Mouse (Mus musculus): ENCODE measurements around the gene Rps16. TPM values are rescaled to one million over a fixed set of nuclear protein-coding genes. Genes with fewer than 3 reads are reported as not detected.
A peak's percentile ranks its signal among the peaks of the same experiment; 100 is the strongest.

Rps16 gene
- total and polyA plus RNA-seq, 2 experiments from 2014 or later, result 205 to 595 TPM

- Histone ChIP-seq H3K4me3 (ENCODE audit: low read depth, low read length) (peak overlapping the region; percentile 59), H3K36me3 (ENCODE audit: insufficient read depth) (no peaks in the 10 kb centered on the region), H3K4me2 (ENCODE audit: low read depth) (peak overlapping the region; percentile 90), H3K9ac (peak overlapping the region; percentile 70), H3K27ac (ENCODE audit: low read depth, low read length) (no peak overlapping the region), H3K4me1 (ENCODE audit: insufficient read depth) (peaks cover 23% of the 10 kb centered on the region), H3K27me3 (ENCODE audit: insufficient read depth, low read length) (peaks cover 4% of the 10 kb centered on the region; the same call in 1 of the 2 replicates), H3K9me3 (ENCODE audit: low read length) (no peaks in the 10 kb centered on the region)
- DNase-seq, result no peak
- 54% methylated on average over 32 of the region's 32 CpGs for WGBS
- no peak for ATAC-seq
- TF ChIP-seq CTCF (IDR thresholded peaks at IDR 0.05; ENCODE audit: low read depth), result no peak
Observed at GRCm38 (mm10) chr7:28378066-28378690, 27.7 kb downstream of the Rps16 start.

GRCm38 (mm10) chr7:28378769-28379651 lies 28.6 kb downstream of the Rps16 start:
- peaks cover 4% of the 10 kb centered on the region; the same call in 1 of the 2 replicates for H3K27me3 ChIP-seq (ENCODE audit: insufficient read depth, low read length)
- H3K36me3 ChIP-seq (ENCODE audit: insufficient read depth), result no peaks in the 10 kb centered on the region
- TF ChIP-seq CTCF (IDR thresholded peaks at IDR 0.05; ENCODE audit: low read depth), result peak; percentile 10; the same call in 1 of the 2 replicates
- WGBS, result 2% methylated on average over 52 of the region's 53 CpGs
- ATAC-seq (peak; percentile 64), DNase-seq (peak; percentile 84)
- peak overlapping the region; percentile 90 for H3K4me2 ChIP-seq (ENCODE audit: low read depth)
- H3K4me3 ChIP-seq (ENCODE audit: low read depth, low read length), result peak overlapping the region; percentile 59
- peaks cover 23% of the 10 kb centered on the region for H3K4me1 ChIP-seq (ENCODE audit: insufficient read depth)
- no peaks in the 10 kb centered on the region for H3K9me3 ChIP-seq (ENCODE audit: low read length)
- H3K27ac ChIP-seq (ENCODE audit: low read depth, low read length), result peak overlapping the region; percentile 79
- peak overlapping the region; percentile 70 for H3K9ac ChIP-seq

- no peak for TF ChIP-seq CTCF (IDR thresholded peaks at IDR 0.05; ENCODE audit: low read depth)
- 57% methylated on average over 17 of the region's 17 CpGs for WGBS
Observed at GRCm38 (mm10) chr7:28380237-28381016, 30.0 kb downstream of the Rps16 start, which contains the start of gene Zfp36. Zfp36 (minus strand) TSS chr7:28380253.

GRCm38 (mm10) chr7:28381017-28381790 lies 30.8 kb downstream of the Rps16 start:
- Histone ChIP-seq H3K9ac (peak overlapping the region; percentile 41), H3K4me3 (ENCODE audit: low read depth, low read length) (peak overlapping the region; percentile 17; the same call in 1 of the 2 replicates), H3K9me3 (ENCODE audit: low read length) (no peaks in the 10 kb centered on the region), H3K27me3 (ENCODE audit: insufficient read depth, low read length) (peaks cover 4% of the 10 kb centered on the region; the same call in 1 of the 2 replicates), H3K27ac (ENCODE audit: low read depth, low read length) (peak overlapping the region; percentile 72), H3K36me3 (ENCODE audit: insufficient read depth) (peaks cover 5% of the 10 kb centered on the region), H3K4me2 (ENCODE audit: low read depth) (peak overlapping the region; percentile 45), H3K4me1 (ENCODE audit: insufficient read depth) (peaks cover 21% of the 10 kb centered on the region)
- DNase-seq, result peak; percentile 26
- ATAC-seq, result peak; percentile 12
- WGBS, result 9% methylated on average over 30 of the region's 30 CpGs
- no peak for TF ChIP-seq CTCF (IDR thresholded peaks at IDR 0.05; ENCODE audit: low read depth)

More at GRCm38 (mm10) chr7:28380237-28381016, 30.0 kb downstream of the Rps16 start, which contains the start of gene Zfp36:
- Histone ChIP-seq H3K27me3 (ENCODE audit: insufficient read depth, low read length) (peaks cover 4% of the 10 kb centered on the region; the same call in 1 of the 2 replicates), H3K4me1 (ENCODE audit: insufficient read depth) (peaks cover 23% of the 10 kb centered on the region), H3K27ac (ENCODE audit: low read depth, low read length) (peak within 1 kb of the TSS; percentile 79), H3K9me3 (ENCODE audit: low read length) (no peaks in the 10 kb centered on the region), H3K4me3 (ENCODE audit: low read depth, low read length) (peak within 1 kb of the TSS; percentile 59), H3K4me2 (ENCODE audit: low read depth) (peak within 1 kb of the TSS; percentile 90), H3K9ac (peak within 1 kb of the TSS; percentile 70), H3K36me3 (ENCODE audit: insufficient read depth) (no peaks in the 10 kb centered on the region)
- ATAC-seq (no peak), DNase-seq (no peak)

GRCm38 (mm10) chr7:28381938-28382337 lies 31.5 kb downstream of the Rps16 start:
- Histone ChIP-seq H3K27ac (ENCODE audit: low read depth, low read length) (peak overlapping the region; percentile 72), H3K9me3 (ENCODE audit: low read length) (no peaks in the 10 kb centered on the region), H3K4me1 (ENCODE audit: insufficient read depth) (peaks cover 17% of the 10 kb centered on the region), H3K9ac (peak overlapping the region; percentile 41), H3K27me3 (ENCODE audit: insufficient read depth, low read length) (peaks cover 4% of the 10 kb centered on the region; the same call in 1 of the 2 replicates), H3K36me3 (ENCODE audit: insufficient read depth) (peaks cover 7% of the 10 kb centered on the region), H3K4me2 (ENCODE audit: low read depth) (peak overlapping the region; percentile 45), H3K4me3 (ENCODE audit: low read depth, low read length) (peak overlapping the region; percentile 17)
- 0% methylated on average over 20 of the region's 20 CpGs for WGBS
- peak; percentile 6; the same call in 1 of the 2 replicates for ATAC-seq
- DNase-seq, result peak; percentile 29
- no peak for TF ChIP-seq CTCF (IDR thresholded peaks at IDR 0.05; ENCODE audit: low read depth)
